Mouse (Mus musculus): ENCODE data around the gene Ulk3.

DNA sequence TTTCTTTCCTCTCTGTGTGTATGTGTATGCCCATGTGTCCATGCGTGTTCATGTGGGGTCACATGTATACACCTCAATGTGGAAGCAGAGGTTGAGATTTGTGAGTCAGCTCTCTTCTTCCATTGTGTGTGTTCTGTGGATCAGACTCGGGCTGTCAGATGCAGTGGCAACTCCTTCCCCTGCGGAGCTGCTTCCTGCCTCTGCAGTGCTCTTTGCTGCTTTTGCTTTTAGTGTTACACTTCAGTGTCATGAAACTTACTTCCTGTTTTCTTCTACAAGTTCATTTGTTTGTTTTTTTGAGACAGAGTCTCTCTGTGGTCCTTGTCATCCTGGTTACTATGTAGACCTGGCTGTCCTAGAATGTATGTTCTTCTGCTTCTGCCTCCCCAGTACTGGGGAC, 4.3 kb upstream of the Ulk3 start:
- TF ChIP-seq POLR2A (IDR thresholded peaks at IDR 0.05; ENCODE audit: borderline replicate concordance, extremely low read depth, low read depth, low read length): no peak
- TF ChIP-seq CTCF (IDR thresholded peaks at IDR 0.05; ENCODE audit: insufficient read depth, low read length): no peak
